Mouse (Mus musculus) hindbrain, postnatal 0 days (tissue): ENCODE results near the gene Psmg4. TPM values are rescaled to one million over a fixed set of nuclear protein-coding genes. Genes with fewer than 3 reads are reported as not detected.
A peak's percentile ranks its signal among the peaks of the same experiment; 100 is the strongest.

ENCODE experiments used
- ATAC-seq: fragments of 200-750 bp; cut with Nextera tagmentation; 2 replicates; pipeline ENCODE4 v1.8.0; 2017; ENCODE audit warnings: mild to moderate bottlenecking, moderate TSS enrichment, moderate library complexity
- DNase-seq: peaks from one replicate; pipeline ENCODE4 v3.0.0-alpha.2; 2015; ENCODE audit warnings: low spot score
- H3K27ac ChIP-seq: fragments of 300-500 bp; sonication (generic); 2 replicates; pipeline ENCODE4 v1.5.1; 2014; ENCODE audit warnings: mild to moderate bottlenecking
- H3K27me3 ChIP-seq: fragments of 300-500 bp; sonication (generic); 2 replicates; pipeline ENCODE4 v1.6.1; 2014; ENCODE audit warnings: low read length, mixed read lengths; ENCODE audit not compliant: insufficient read depth
- H3K36me3 ChIP-seq: fragments of 300-500 bp; sonication (generic); 2 replicates; pipeline ENCODE4 v1.6.1; 2014; ENCODE audit warnings: low read length, mixed read lengths; ENCODE audit not compliant: insufficient read depth
- H3K4me1 ChIP-seq: fragments of 300-500 bp; sonication (generic); 2 replicates; pipeline ENCODE4 v1.6.1; 2014; ENCODE audit warnings: antibody characterized with exemption, low read length, mixed read lengths; ENCODE audit not compliant: insufficient read depth
- H3K4me2 ChIP-seq: fragments of 300-500 bp; sonication (generic); 2 replicates; pipeline ENCODE4 v1.6.1; 2014; ENCODE audit warnings: low read depth, mild to moderate bottlenecking, low read length, moderate library complexity, mixed read lengths
- H3K4me3 ChIP-seq: fragments of 300-500 bp; sonication (generic); 2 replicates; pipeline ENCODE4 v1.5.1; 2014; ENCODE audit warnings: low read length
- H3K9ac ChIP-seq: fragments of 300-500 bp; sonication (generic); replicated peaks from 2 replicates; pipeline ENCODE4 v1.6.1; 2014; ENCODE audit warnings: mild to moderate bottlenecking, low read length, moderate library complexity, mixed read lengths
- H3K9me3 ChIP-seq: fragments of 300-500 bp; sonication (generic); 2 replicates; pipeline ENCODE4 v1.6.1; 2016; ENCODE audit warnings: low read length, mixed read lengths
- CTCF ChIP-seq: IDR thresholded peaks from 2 replicates; pipeline ENCODE4 v1.5.1; 2016; ENCODE audit warnings: antibody characterized with exemption, control low read depth, low read depth
- WGBS: fragments of 180-500 bp; shearing (Covaris S2); extraction: QIAGEN DNeasy Blood & Tissue Kit; methylation state at CpG from one replicate; pipeline ENCODE4 v1.1.7; 2014; 5-methylcytosine and 5-hydroxymethylcytosine counted together
- polyA plus RNA-seq: library from polyadenylated mRNA; unstranded; fragments of >200 nt; fragmentation: Nextera tagmentation; extraction: Ambion mirVana; gene quantifications from 2 replicates; pipeline ENCODE4 v1.2.1, GENCODE M21; 2015
- total RNA-seq: library from RNA; depleted of rRNA; stranded (reverse); fragments of >200 nt; gene quantifications from 2 replicates; pipeline ENCODE4 v1.2.3, GENCODE M21; 2014

Psmg4 gene
- total and polyA plus RNA-seq, 2 experiments from 2014 or later, result 75.9 to 88.5 TPM

DNA sequence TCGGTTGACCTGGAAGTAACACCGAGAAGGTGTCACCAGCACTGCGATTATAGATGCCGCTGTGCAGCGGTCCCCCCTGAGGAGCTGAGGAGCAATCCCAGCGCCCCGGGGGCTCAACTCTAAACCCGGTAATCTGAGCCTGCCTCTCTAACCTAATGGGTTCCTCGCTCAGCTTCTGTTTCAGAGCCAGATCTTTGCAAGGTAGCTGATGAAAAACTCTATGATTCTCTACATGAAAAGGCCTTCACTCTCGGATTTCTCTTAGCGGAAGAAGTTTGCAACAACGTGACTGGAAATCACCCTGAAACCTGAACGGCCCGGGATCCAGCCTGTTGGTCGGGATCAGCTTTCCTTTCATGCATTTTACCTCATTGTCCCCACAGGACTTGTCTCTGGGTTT, 30.5 kb upstream of the Psmg4 start:
- peak overlapping the region; percentile 99 for H3K27ac ChIP-seq
- H3K4me2 ChIP-seq, result peak overlapping the region; percentile 94
- H3K36me3 ChIP-seq, result no peaks in the 10 kb centered on the region
- H3K9ac ChIP-seq, result peak overlapping the region; percentile 80
- H3K9me3 ChIP-seq, result no peaks in the 10 kb centered on the region
- DNase-seq (peak; percentile 54), ATAC-seq (no peak)
- H3K4me1 ChIP-seq, result peaks cover 24% of the 10 kb centered on the region
- peak overlapping the region; percentile 70 for H3K4me3 ChIP-seq
- TF ChIP-seq CTCF, result no peak
- 2% methylated on average over 15 of the region's 15 CpGs for WGBS
- no peaks in the 10 kb centered on the region for H3K27me3 ChIP-seq

DNA sequence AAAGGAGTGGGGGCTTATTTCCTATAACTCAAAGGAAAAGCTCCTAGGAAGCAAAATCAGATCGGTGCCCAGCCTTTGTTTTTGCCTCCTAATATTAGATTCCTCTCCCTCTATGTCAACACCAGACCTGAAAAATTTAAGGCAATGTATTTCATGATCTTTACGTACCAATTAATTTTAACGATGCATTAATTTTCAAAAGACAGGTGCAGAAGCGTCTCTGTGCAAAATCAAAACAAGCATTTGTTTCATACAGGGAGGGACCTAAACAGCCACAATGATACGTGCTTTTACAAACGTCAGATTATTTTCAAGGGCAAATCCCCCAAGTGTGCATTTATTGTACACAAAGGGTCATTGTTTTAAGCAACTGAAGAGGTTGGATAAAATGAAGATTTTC, 29.9 kb upstream of the Psmg4 start:
- Histone ChIP-seq H3K27me3 (no peaks in the 10 kb centered on the region), H3K4me3 (peak overlapping the region; percentile 70), H3K4me1 (peaks cover 24% of the 10 kb centered on the region), H3K9me3 (no peaks in the 10 kb centered on the region), H3K36me3 (no peaks in the 10 kb centered on the region), H3K4me2 (peak overlapping the region; percentile 94), H3K9ac (peak overlapping the region; percentile 80), H3K27ac (peak overlapping the region; percentile 99)
- WGBS, result 6% methylated on average over 6 of the region's 6 CpGs
- no peak for DNase-seq
- ATAC-seq, result no peak
- no peak for TF ChIP-seq CTCF

- peak overlapping the region; percentile 94 for H3K4me2 ChIP-seq
- no peaks in the 10 kb centered on the region for H3K9me3 ChIP-seq
- 3% methylated on average over 15 of the region's 15 CpGs for WGBS
- peaks cover 24% of the 10 kb centered on the region for H3K4me1 ChIP-seq
- ATAC-seq (no peak), DNase-seq (peak; percentile 83)
- H3K27me3 ChIP-seq, result no peaks in the 10 kb centered on the region
- H3K36me3 ChIP-seq, result no peaks in the 10 kb centered on the region
- H3K27ac ChIP-seq, result peak overlapping the region; percentile 99
- H3K9ac ChIP-seq, result peak overlapping the region; percentile 80
- no peak for TF ChIP-seq CTCF
- peak overlapping the region; percentile 70 for H3K4me3 ChIP-seq
Measured at GRCm38 (mm10) chr13:34133326-34134071, 29.3 kb upstream of the Psmg4 start.

- peaks cover 24% of the 10 kb centered on the region for H3K4me1 ChIP-seq
- H3K4me3 ChIP-seq, result peak overlapping the region; percentile 70; the same call in 1 of the 2 replicates
- peak; percentile 36 for DNase-seq
Measured at GRCm38 (mm10) chr13:34134276-34134675, 28.5 kb upstream of the Psmg4 start.

GRCm38 (mm10) chr13:34136605-34137004, 26.2 kb upstream of the Psmg4 start:
- ATAC-seq, result peak; percentile 60

More at GRCm38 (mm10) chr13:34134276-34134675, 28.5 kb upstream of the Psmg4 start:
- ATAC-seq, result no peak
- Histone ChIP-seq H3K9ac (peak overlapping the region; percentile 80), H3K27me3 (no peaks in the 10 kb centered on the region), H3K4me2 (peak overlapping the region; percentile 94), H3K36me3 (no peaks in the 10 kb centered on the region), H3K9me3 (no peaks in the 10 kb centered on the region), H3K27ac (peak overlapping the region; percentile 99)
- TF ChIP-seq CTCF, result no peak
- WGBS, result 15% methylated on average over 7 of the region's 7 CpGs

GRCm38 (mm10) chr13:34143389-34143788, 19.4 kb upstream of the Psmg4 start:
- Histone ChIP-seq H3K27ac (no peak overlapping the region), H3K4me2 (no peak overlapping the region), H3K4me3 (no peak overlapping the region), H3K9me3 (no peaks in the 10 kb centered on the region), H3K27me3 (no peaks in the 10 kb centered on the region), H3K36me3 (no peaks in the 10 kb centered on the region), H3K9ac (no peak overlapping the region), H3K4me1 (peaks cover 11% of the 10 kb centered on the region)
- no peak for TF ChIP-seq CTCF
- DNase-seq, result no peak
- no peak for ATAC-seq
- WGBS, result 24% methylated on average over 5 of the region's 5 CpGs

More at GRCm38 (mm10) chr13:34136605-34137004, 26.2 kb upstream of the Psmg4 start:
- WGBS, result 23% methylated on average over 7 of the region's 7 CpGs
- no peak for TF ChIP-seq CTCF
- Histone ChIP-seq H3K36me3 (no peaks in the 10 kb centered on the region), H3K9me3 (no peaks in the 10 kb centered on the region), H3K4me3 (no peak overlapping the region), H3K9ac (peak overlapping the region; percentile 17; the same call in 1 of the 2 replicates), H3K4me2 (no peak overlapping the region), H3K27ac (peak overlapping the region; percentile 74), H3K27me3 (no peaks in the 10 kb centered on the region), H3K4me1 (peaks cover 24% of the 10 kb centered on the region)
- DNase-seq, result peak; percentile 76

DNA sequence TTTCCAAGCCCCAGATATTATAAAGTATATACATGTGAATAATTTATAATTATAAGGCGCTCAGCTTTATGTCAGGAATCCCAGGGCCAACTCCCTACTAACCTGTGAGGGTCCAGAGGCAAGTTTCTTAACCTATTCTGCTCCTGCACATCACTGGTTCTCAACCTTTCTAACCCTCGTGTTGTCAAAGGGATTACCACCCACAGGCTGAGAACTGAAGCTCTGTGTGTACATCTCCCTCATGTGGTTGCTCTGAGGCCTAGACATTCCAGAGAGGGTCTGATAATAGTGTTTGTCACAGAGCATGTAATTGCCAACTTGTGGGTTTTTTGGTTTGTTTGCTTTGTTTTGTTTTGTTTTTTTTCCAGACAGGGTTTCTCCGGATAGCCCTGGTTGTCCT, 15.8 kb upstream of the Psmg4 start:
- Histone ChIP-seq H3K27me3 (no peaks in the 10 kb centered on the region), H3K4me2 (no peak overlapping the region), H3K36me3 (no peaks in the 10 kb centered on the region), H3K4me1 (peaks cover 11% of the 10 kb centered on the region), H3K27ac (peak overlapping the region; percentile 92; the same call in 1 of the 2 replicates), H3K4me3 (no peak overlapping the region), H3K9me3 (no peaks in the 10 kb centered on the region), H3K9ac (no peak overlapping the region)
- no peak for DNase-seq
- ATAC-seq, result no peak
- 51% methylated on average over 3 of the region's 3 CpGs for WGBS
- peak; percentile 32; the same call in 1 of the 2 replicates for TF ChIP-seq CTCF
